In the genomic region with DNA sequence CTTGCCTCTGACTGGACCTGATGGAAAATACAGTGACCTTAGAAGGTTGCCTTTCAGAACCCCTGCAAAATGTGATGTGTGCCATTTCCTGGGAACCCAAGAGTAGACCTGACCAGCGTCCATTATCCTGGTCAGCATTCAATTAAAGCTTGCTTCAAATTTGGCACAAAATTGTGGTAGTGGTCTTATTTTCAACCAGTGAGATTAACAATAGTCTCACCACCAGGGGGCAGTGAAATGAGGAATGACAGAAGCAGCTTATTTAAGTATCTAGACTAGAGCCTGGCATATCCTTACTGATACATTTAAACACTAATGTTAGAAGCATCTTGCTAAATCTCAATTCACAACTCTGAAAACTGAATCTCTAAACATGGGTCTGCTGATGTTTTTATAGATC, we compare ENCODE assay signal across 10 mouse cellular contexts. TPM values are rescaled to one million over a fixed set of nuclear protein-coding genes. Genes with fewer than 3 reads are reported as not detected.
DNase-seq lines count a peak whose midpoint lies in the region; ATAC-seq lines count a peak whose summit lies in the region.
"Had no signal": no experiment of that assay in that cellular context is flagged by ENCODE, and none has a peak within 500 bp of the region (broad histone marks: within the 10 kb centered on the region; RNA-seq: fewer than 3 reads in every experiment).

No protein-coding gene starts in this region.

- no peaks in the 10 kb centered on the region for H3K9me3 ChIP-seq in hindbrain, embryonic 10.5 days
- no peaks in the 10 kb centered on the region for H3K9me3 ChIP-seq in hindbrain, embryonic 12.5 days (replicated peaks)
- H3K9me3 ChIP-seq in midbrain, embryonic 14.5 days (ENCODE audit: control insufficient read depth, low read length), result no peaks in the 10 kb centered on the region
- H3K9me3 ChIP-seq in midbrain, embryonic 13.5 days, result no peaks in the 10 kb centered on the region
- no peaks in the 10 kb centered on the region for H3K9me3 ChIP-seq in forebrain, embryonic 12.5 days
- H3K9me3 ChIP-seq: heart, embryonic 15.5 days; lung, embryonic 15.5 days had no signal

- no peak overlapping the region for H3K27ac ChIP-seq in hindbrain, embryonic 10.5 days
- no peak overlapping the region for H3K27ac ChIP-seq in hindbrain, embryonic 12.5 days
- no peak overlapping the region for H3K27ac ChIP-seq in midbrain, embryonic 14.5 days (replicated peaks; ENCODE audit: low read depth, low read length)
- no peak overlapping the region for H3K27ac ChIP-seq in midbrain, embryonic 13.5 days
- no peak overlapping the region for H3K27ac ChIP-seq in forebrain, embryonic 12.5 days
- H3K27ac ChIP-seq: heart, embryonic 15.5 days had no signal

- H3K36me3 ChIP-seq in hindbrain, embryonic 10.5 days, result no peaks in the 10 kb centered on the region
- H3K36me3 ChIP-seq in hindbrain, embryonic 12.5 days, result no peaks in the 10 kb centered on the region
- no peaks in the 10 kb centered on the region for H3K36me3 ChIP-seq in midbrain, embryonic 14.5 days (ENCODE audit: control insufficient read depth, insufficient read depth, low read length)
- no peaks in the 10 kb centered on the region for H3K36me3 ChIP-seq in midbrain, embryonic 13.5 days
- H3K36me3 ChIP-seq in splenic B cell, adult 2 months (ENCODE audit: control insufficient read depth, insufficient read depth, low read length, poor library complexity, severe bottlenecking), result no peaks in the 10 kb centered on the region
- H3K36me3 ChIP-seq in forebrain, embryonic 12.5 days (replicated peaks), result no peaks in the 10 kb centered on the region
- H3K36me3 ChIP-seq: heart, embryonic 15.5 days; lung, embryonic 15.5 days had no signal

- ATAC-seq in hindbrain, embryonic 12.5 days (ENCODE audit: low FRiP score), result no peak
- no peak for ATAC-seq in midbrain, embryonic 14.5 days (ENCODE audit: low FRiP score, low TSS enrichment)
- no peak for ATAC-seq in midbrain, embryonic 13.5 days
- ATAC-seq in forebrain, embryonic 12.5 days (ENCODE audit: low FRiP score), result no peak

- no peak overlapping the region for H3K4me3 ChIP-seq in hindbrain, embryonic 10.5 days
- no peak overlapping the region for H3K4me3 ChIP-seq in hindbrain, embryonic 12.5 days
- no peak overlapping the region for H3K4me3 ChIP-seq in midbrain, embryonic 14.5 days (replicated peaks; ENCODE audit: low read depth, low read length)
- no peak overlapping the region for H3K4me3 ChIP-seq in midbrain, embryonic 13.5 days (replicated peaks)
- no peak overlapping the region for H3K4me3 ChIP-seq in forebrain, embryonic 12.5 days (replicated peaks)
- H3K4me3 ChIP-seq: heart, embryonic 15.5 days; lung, embryonic 15.5 days had no signal

- 59% methylated on average over 1 of the region's 1 CpGs for WGBS in hindbrain, embryonic 10.5 days
- 64% methylated on average over 1 of the region's 1 CpGs for WGBS in hindbrain, embryonic 12.5 days
- 69% methylated on average over 1 of the region's 1 CpGs for WGBS in midbrain, embryonic 14.5 days
- WGBS in midbrain, embryonic 13.5 days, result 49% methylated on average over 1 of the region's 1 CpGs
- 77% methylated on average over 1 of the region's 1 CpGs for WGBS in forebrain, embryonic 12.5 days

- peak; percentile 26 for DNase-seq in hindbrain, embryonic 10.5 days (ENCODE audit: low spot score)
- DNase-seq in midbrain, embryonic 14.5 days, result peak; percentile 87
- DNase-seq in c-Kit-positive CD71-positive TER-119-positive erythroid progenitor cells, embryonic 14.5 days (ENCODE audit: low spot score), result peak; percentile 13
- peak; percentile 57 for DNase-seq in splenic B cell, adult 2 months (ENCODE audit: low read depth, low spot score)
- DNase-seq in left cerebral cortex, adult 8-10 months (ENCODE audit: low spot score in 2 of 2), result no peak

- H3K9ac ChIP-seq in hindbrain, embryonic 12.5 days, result no peak overlapping the region
- no peak overlapping the region for H3K9ac ChIP-seq in midbrain, embryonic 14.5 days (replicated peaks; ENCODE audit: low read length)
- H3K9ac ChIP-seq in midbrain, embryonic 13.5 days (replicated peaks), result no peak overlapping the region
- H3K9ac ChIP-seq in forebrain, embryonic 12.5 days, result no peak overlapping the region
- H3K9ac ChIP-seq: heart, embryonic 15.5 days; lung, embryonic 15.5 days had no signal

- no peaks in the 10 kb centered on the region for H3K4me1 ChIP-seq in hindbrain, embryonic 10.5 days (replicated peaks)
- no peaks in the 10 kb centered on the region for H3K4me1 ChIP-seq in hindbrain, embryonic 12.5 days
- H3K4me1 ChIP-seq in midbrain, embryonic 14.5 days (ENCODE audit: control insufficient read depth, insufficient read depth, low read length), result no peaks in the 10 kb centered on the region
- no peaks in the 10 kb centered on the region for H3K4me1 ChIP-seq in midbrain, embryonic 13.5 days (replicated peaks)
- no peaks in the 10 kb centered on the region for H3K4me1 ChIP-seq in forebrain, embryonic 12.5 days

- H3K4me2 ChIP-seq in hindbrain, embryonic 12.5 days (replicated peaks), result no peak overlapping the region
- H3K4me2 ChIP-seq in midbrain, embryonic 14.5 days (ENCODE audit: low read length), result no peak overlapping the region
- no peak overlapping the region for H3K4me2 ChIP-seq in midbrain, embryonic 13.5 days (replicated peaks)
- no peak overlapping the region for H3K4me2 ChIP-seq in forebrain, embryonic 12.5 days
- H3K4me2 ChIP-seq: heart, embryonic 15.5 days; lung, embryonic 15.5 days had no signal

- no peaks in the 10 kb centered on the region for H3K27me3 ChIP-seq in hindbrain, embryonic 10.5 days (ENCODE audit: insufficient read depth, poor library complexity, severe bottlenecking)
- no peaks in the 10 kb centered on the region for H3K27me3 ChIP-seq in hindbrain, embryonic 12.5 days
- no peaks in the 10 kb centered on the region for H3K27me3 ChIP-seq in midbrain, embryonic 14.5 days (ENCODE audit: control insufficient read depth, insufficient read depth, low read length)
- peaks cover 3% of the 10 kb centered on the region; the same call in 1 of the 2 replicates for H3K27me3 ChIP-seq in midbrain, embryonic 13.5 days
- H3K27me3 ChIP-seq in splenic B cell, adult 2 months (ENCODE audit: control insufficient read depth, insufficient read depth, low read length, poor library complexity, severe bottlenecking), result no peaks in the 10 kb centered on the region
- H3K27me3 ChIP-seq in forebrain, embryonic 12.5 days, result 0 out of 2 replicates have a peak, but pooled peaks cover 3% of the 10 kb centered on the region
- H3K27me3 ChIP-seq: heart, embryonic 15.5 days; lung, embryonic 15.5 days had no signal

RNA-seq across cellular contexts. Expression of gene Tmem252, which starts 31.6 kb away (rescaled TPM):
- polyA plus RNA-seq in hindbrain, embryonic 10.5 days (2016; fragmentation: Nextera tagmentation; extraction: Ambion mirVana), result 0.25 and 0.35 TPM in 2 replicates
- polyA plus RNA-seq in hindbrain, embryonic 12.5 days (2016; fragmentation: Nextera tagmentation; extraction: Ambion mirVana), result 1.3 and 1.7 TPM in 2 replicates
- polyA plus RNA-seq in midbrain, embryonic 14.5 days (2014; fragmentation: Nextera tagmentation; extraction: Ambion mirVana), result 1.2 and 2.0 TPM in 2 replicates
- 0.76 and 1.1 TPM in 2 replicates for polyA plus RNA-seq in midbrain, embryonic 13.5 days (2015; fragmentation: Nextera tagmentation; extraction: Ambion mirVana)
- 0.72 and 0.77 TPM in 2 replicates for polyA plus RNA-seq in forebrain, embryonic 12.5 days (2016; fragmentation: Nextera tagmentation; extraction: Ambion mirVana)
- total RNA-seq in left cerebral cortex, adult 8-10 months (2022), result under 1 TPM; 0.17 to 0.65 (median 0.28) TPM

Comparison
In these comparisons a context has a peak if more than half of its experiments do, and no peak if none do; other contexts are left out.
1. DNase-seq: peak in hindbrain, embryonic 10.5 days (single experiment), midbrain, embryonic 14.5 days (single experiment), c-Kit-positive CD71-positive TER-119-positive erythroid progenitor cells, embryonic 14.5 days (single experiment) and splenic B cell, adult 2 months (single experiment); none in left cerebral cortex, adult 8-10 months (0 of 2).